Mouse (Mus musculus): ENCODE results near the gene Col1a1. TPM values are rescaled to one million over a fixed set of nuclear protein-coding genes. Genes with fewer than 3 reads are reported as not detected.

The Col1a1 gene
- polyA plus RNA-seq, 1 experiment from 2014 or later: 209 TPM

DNA sequence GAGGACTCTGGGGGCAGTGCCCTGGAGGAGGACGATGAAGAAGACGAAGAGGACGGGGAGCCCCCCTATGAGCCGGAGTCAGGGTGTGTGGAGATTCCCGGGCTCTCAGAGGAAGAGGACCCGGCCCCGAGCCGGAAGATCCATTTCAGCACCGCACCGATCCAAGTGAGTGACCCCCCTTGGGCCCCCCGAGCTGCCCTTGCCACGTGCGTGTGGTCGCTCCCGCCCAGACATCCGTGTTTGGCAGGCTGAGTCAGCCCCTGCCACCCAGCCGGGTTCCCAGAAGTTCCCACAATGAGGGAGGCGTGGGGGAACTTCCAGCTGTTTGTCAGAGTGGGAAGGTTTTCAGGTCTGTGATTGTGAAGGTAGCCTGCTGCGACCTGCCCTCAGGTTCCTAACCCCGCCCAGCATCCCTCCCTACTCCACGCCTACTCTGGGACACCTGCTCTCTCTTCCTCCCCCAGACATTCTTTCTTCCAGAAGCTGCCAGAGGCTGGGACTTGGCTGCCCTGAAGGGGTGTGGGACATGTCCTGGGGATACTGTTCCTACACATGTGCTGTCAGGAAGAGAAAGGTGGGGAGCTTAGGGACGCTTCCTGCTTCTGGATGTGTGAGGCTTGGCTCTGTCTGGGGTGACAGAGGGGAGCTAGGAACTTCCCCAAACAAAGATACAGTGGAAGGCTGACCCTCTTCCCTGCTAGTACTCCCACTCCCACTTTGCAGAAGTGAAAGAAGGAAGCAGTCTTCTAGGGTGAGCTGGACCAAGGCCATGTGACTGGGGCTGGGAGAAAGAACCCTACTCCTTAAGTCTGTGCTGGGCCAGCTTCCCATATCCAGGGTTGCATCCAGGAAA, 57.0 kb downstream of the Col1a1 start:
- Histone ChIP-seq H3K36me3 (peaks cover 27% of the 10 kb centered on the region), H3K27me3 (replicated peaks) (no peaks in the 10 kb centered on the region)
- 2% methylated on average over 22 of the region's 22 CpGs for WGBS

DNA sequence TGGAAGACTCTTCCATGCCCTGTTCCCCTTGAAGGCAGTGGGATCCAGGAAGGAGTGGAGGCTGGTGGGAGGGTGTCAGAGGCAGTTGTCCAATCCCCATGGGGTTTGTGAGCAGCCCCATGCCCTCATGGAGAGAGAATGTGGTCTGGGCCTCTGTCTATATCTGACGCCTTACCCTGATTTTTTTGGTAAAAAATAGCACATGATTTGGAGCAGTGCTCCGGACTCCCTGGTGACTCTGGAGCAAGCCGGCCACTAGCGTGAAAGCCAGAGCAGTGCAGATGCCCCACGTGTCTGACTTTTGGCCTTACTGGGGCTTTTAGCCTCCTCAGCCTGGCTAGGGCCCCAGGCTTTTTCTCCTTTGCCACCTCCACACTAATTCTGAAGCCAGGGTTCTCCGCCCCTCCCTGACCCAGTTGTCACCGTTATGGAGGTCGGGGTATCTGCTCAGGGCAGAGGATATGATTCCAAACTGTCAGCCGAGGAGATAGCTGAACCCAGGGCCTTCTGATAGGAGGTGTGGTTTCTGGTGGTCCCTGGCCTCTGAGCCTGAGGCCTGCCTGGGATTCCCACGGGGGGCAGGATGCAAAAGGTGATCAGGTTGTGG, 58.3 kb downstream of the Col1a1 start:
- Histone ChIP-seq H3K4me2 (replicated peaks) (peak overlapping the region; percentile 88), H3K4me1 (peaks cover 59% of the 10 kb centered on the region), H3K4me3 (peak overlapping the region; percentile 93), H3K9me3 (no peaks in the 10 kb centered on the region), H3K27ac (no peak overlapping the region), H3K36me3 (peaks cover 40% of the 10 kb centered on the region), H3K9ac (peak overlapping the region; percentile 97), H3K27me3 (replicated peaks) (no peaks in the 10 kb centered on the region)
- 59% methylated on average over 10 of the region's 10 CpGs for WGBS
- no peak for ATAC-seq (ENCODE audit: low FRiP score, low read depth)

More for the DNA sequence above, 57.0 kb downstream of the Col1a1 start:
- peaks cover 64% of the 10 kb centered on the region for H3K4me1 ChIP-seq
- no peaks in the 10 kb centered on the region for H3K9me3 ChIP-seq
- peak overlapping the region; percentile 93 for H3K4me3 ChIP-seq
- peak overlapping the region; percentile 88 for H3K4me2 ChIP-seq (replicated peaks)
- no peak for ATAC-seq (ENCODE audit: low FRiP score, low read depth)
- no peak overlapping the region for H3K27ac ChIP-seq
- H3K9ac ChIP-seq: peak overlapping the region; percentile 97

DNA sequence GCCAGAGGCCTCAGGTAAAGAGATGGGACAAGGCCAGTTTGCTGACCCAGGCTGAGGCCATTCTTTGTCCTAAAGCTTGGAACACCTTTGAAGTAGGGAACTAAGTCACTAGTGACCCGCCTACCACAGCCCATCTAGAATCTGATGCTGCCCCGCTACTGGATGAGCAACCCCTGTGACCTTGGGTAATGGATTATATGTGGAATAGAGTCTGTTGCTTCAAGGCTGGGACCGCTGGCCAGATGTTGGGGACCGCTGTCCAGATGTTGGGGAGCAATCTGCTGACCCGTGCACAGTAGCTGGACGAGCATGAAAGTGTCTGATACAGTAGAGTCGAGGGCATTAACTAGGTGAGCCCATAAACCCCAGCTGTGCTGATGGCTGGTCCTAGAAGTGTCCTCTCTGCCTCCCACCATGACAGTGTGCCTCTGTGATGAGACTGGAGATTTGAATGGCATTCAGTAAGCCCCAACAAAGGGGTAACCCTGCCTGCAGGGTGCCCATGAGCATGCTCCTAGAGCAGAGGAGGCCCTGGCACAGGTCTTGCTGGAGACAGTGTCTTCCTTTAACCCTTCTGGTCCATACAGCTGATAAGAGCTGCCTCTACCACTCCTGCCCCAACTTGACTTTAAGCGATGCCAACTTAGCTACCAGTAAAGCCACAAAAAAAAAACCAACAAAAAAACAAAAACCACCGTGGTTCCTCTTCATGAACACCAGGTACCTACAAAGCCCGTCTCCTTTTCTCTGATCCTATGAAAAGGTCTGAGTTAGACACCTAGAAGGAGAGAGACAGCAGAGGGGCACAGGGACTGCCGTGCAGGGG, 59.1 kb downstream of the Col1a1 start:
- Histone ChIP-seq H3K4me3 (peak overlapping the region; percentile 93), H3K9ac (peak overlapping the region; percentile 97), H3K27ac (no peak overlapping the region), H3K4me1 (peaks cover 60% of the 10 kb centered on the region), H3K27me3 (replicated peaks) (no peaks in the 10 kb centered on the region), H3K9me3 (no peaks in the 10 kb centered on the region), H3K36me3 (peaks cover 49% of the 10 kb centered on the region), H3K4me2 (replicated peaks) (peak overlapping the region; percentile 88)
- 87% methylated on average over 11 of the region's 11 CpGs for WGBS
- ATAC-seq (ENCODE audit: low FRiP score, low read depth): no peak

DNA sequence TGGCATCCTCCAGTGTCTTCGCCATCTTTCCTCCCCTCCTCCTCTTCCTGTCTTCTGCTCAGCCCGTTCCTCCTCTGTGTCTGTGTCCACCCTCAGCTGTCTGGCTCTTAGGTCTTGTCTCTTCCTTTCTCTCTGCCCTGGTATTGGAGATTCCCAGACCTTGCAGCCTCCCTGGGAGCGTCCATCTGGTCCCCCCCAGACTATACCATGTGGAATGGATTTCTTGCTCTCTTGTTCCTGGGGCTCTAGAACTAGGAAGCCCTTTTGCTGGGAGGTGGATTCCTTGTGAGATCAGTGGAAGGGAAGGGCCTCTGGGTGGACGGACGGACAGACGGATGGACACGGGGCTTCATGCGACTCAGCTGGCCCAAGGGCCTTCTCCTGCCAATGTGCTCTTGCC, 60.1 kb downstream of the Col1a1 start:
- peaks cover 65% of the 10 kb centered on the region for H3K4me1 ChIP-seq
- H3K27me3 ChIP-seq (replicated peaks): no peaks in the 10 kb centered on the region
- H3K4me3 ChIP-seq: 0 out of 2 replicates have a peak overlapping the region, but pooled peaks have one; percentile 10
- peak overlapping the region; percentile 88 for H3K4me2 ChIP-seq (replicated peaks)
- H3K9ac ChIP-seq: peak overlapping the region; percentile 97; the same call in 1 of the 2 replicates
- H3K36me3 ChIP-seq: peaks cover 54% of the 10 kb centered on the region
- 89% methylated on average over 8 of the region's 8 CpGs for WGBS
- no peak for ATAC-seq (ENCODE audit: low FRiP score, low read depth)
- H3K27ac ChIP-seq: no peak overlapping the region
- H3K9me3 ChIP-seq: no peaks in the 10 kb centered on the region

DNA sequence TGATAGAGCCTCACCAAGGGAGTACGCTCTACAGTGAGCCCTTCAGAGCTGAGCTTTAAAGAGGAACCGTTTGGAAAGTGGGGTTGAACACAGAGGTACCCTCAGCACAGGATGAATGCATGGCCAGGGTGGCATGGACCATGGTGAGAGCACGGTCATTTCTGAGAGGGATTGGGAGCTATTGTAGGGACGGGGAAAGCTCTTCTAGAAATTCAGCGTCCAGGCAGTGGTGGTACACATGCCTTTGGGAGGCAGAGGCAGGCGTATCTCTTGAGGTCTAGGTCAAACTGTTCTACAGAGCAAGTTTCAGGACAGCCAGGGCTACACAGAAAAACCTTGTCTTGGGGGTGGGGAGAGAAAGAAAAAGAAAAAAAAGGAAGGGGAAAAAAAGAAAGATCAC, 61.0 kb downstream of the Col1a1 start:
- Histone ChIP-seq H3K36me3 (peaks cover 61% of the 10 kb centered on the region), H3K27me3 (replicated peaks) (no peaks in the 10 kb centered on the region), H3K4me1 (peaks cover 73% of the 10 kb centered on the region), H3K9me3 (no peaks in the 10 kb centered on the region), H3K4me3 (no peak overlapping the region), H3K27ac (no peak overlapping the region), H3K9ac (no peak overlapping the region), H3K4me2 (replicated peaks) (0 out of 2 replicates have a peak overlapping the region, but pooled peaks have one; percentile 14)
- WGBS: 89% methylated on average over 6 of the region's 6 CpGs
- ATAC-seq (ENCODE audit: low FRiP score, low read depth): no peak

DNA sequence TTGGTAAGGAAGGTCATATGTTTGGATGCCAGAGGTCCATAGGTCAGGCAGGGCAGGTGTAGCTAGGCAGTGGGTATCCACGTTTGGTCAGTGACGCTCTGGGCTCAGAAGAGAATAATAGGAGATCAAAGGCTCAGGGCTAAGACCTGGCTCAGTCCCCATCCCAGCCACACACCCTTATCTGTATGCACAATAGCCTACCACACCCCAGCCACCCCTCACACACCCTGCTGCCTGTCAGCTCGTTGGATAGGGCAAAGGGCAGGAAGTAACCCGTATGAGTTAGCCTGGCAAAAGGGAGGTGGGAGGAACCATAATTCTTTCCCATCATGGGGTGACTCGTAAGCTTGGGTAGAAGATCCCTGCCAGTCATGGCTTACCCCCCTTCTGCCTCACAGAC, 61.6 kb downstream of the Col1a1 start:
- no peak overlapping the region for H3K4me2 ChIP-seq (replicated peaks)
- no peaks in the 10 kb centered on the region for H3K27me3 ChIP-seq (replicated peaks)
- ATAC-seq (ENCODE audit: low FRiP score, low read depth): no peak
- no peak overlapping the region for H3K9ac ChIP-seq
- no peak overlapping the region for H3K4me3 ChIP-seq
- H3K36me3 ChIP-seq: peaks cover 67% of the 10 kb centered on the region
- no peaks in the 10 kb centered on the region for H3K9me3 ChIP-seq
- peaks cover 68% of the 10 kb centered on the region for H3K4me1 ChIP-seq
- 74% methylated on average over 5 of the region's 5 CpGs for WGBS
- no peak overlapping the region for H3K27ac ChIP-seq

DNA sequence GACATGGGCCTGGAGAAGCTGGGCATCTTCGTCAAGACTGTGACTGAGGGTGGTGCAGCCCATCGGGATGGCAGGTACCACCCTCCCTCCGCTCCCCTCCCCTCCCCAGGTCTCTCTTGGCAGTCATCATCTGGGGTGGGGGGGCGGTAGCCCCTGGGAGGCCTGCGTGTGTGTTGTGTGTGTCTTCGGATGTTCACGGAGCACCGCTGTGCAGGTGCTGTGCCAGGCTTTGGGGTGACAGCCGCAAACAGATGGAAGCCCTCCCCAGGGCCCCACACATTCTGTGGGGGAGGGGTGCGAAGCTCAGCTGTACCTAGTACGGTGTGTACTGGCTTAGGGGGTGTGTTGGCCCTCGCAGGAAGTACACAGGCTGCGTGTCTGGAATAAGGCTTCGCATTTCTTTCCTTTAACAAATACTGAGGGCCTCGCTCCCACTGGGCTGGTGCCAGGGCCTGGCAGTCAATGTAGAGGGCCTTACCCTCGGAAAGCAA, 62.1 kb downstream of the Col1a1 start:
- H3K4me2 ChIP-seq (replicated peaks): no peak overlapping the region
- ATAC-seq (ENCODE audit: low FRiP score, low read depth): no peak
- H3K36me3 ChIP-seq: peaks cover 72% of the 10 kb centered on the region
- H3K9ac ChIP-seq: no peak overlapping the region
- no peaks in the 10 kb centered on the region for H3K27me3 ChIP-seq (replicated peaks)
- peaks cover 63% of the 10 kb centered on the region for H3K4me1 ChIP-seq
- no peak overlapping the region for H3K4me3 ChIP-seq
- no peak overlapping the region for H3K27ac ChIP-seq
- WGBS: 84% methylated on average over 16 of the region's 16 CpGs
- no peaks in the 10 kb centered on the region for H3K9me3 ChIP-seq

DNA sequence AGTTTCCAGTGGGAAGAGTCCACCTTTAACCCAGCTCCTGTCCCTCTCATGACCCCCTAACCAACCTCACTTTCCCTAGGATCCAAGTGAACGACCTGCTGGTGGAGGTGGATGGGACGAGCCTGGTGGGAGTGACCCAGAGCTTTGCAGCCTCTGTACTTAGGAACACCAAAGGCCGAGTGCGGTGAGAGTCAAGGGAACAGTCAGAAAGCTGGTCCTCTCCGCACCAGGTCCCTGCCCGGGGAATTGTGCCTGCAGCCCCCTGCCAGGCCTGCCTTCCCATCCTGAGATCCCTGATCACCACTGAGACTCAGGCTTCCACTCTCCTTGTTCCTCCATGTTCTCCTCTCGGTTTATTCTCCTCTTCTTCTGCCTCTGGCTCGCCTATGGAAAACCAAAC, 64.1 kb downstream of the Col1a1 start:
- 73% methylated on average over 8 of the region's 8 CpGs for WGBS
- Histone ChIP-seq H3K9ac (0 out of 2 replicates have a peak overlapping the region, but pooled peaks have one; percentile 29), H3K27me3 (replicated peaks) (no peaks in the 10 kb centered on the region), H3K36me3 (peaks cover 88% of the 10 kb centered on the region), H3K27ac (peak overlapping the region; percentile 46; the same call in 1 of the 2 replicates), H3K9me3 (no peaks in the 10 kb centered on the region), H3K4me1 (peaks cover 43% of the 10 kb centered on the region), H3K4me2 (replicated peaks) (peak overlapping the region; percentile 21), H3K4me3 (no peak overlapping the region; the same call in 1 of the 2 replicates)
- ATAC-seq (ENCODE audit: low FRiP score, low read depth): no peak

DNA sequence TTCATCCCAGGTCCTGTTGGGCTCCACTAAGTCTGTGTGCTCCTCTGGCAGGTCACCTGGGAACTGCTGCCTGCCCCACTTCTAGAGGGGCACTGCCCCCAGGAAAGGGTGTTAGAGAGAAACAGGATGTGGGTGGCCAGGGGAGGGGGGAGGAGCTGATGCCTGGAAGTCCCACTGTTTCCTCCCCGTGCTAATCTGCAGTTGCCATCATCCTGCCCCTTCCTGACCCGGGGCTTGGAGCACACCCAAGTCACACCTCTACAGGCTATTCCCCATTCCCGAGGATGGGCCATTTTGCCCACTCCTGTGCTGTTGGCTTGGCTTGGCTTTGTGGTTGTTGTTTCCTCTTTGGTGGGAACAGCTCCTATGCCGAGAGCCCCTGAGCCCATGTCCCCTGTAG, 64.5 kb downstream of the Col1a1 start:
- Histone ChIP-seq H3K4me2 (replicated peaks) (peak overlapping the region; percentile 21), H3K27ac (peak overlapping the region; percentile 46), H3K4me3 (no peak overlapping the region; the same call in 1 of the 2 replicates), H3K4me1 (peaks cover 38% of the 10 kb centered on the region), H3K9ac (0 out of 2 replicates have a peak overlapping the region, but pooled peaks have one; percentile 29), H3K36me3 (peaks cover 93% of the 10 kb centered on the region), H3K9me3 (no peaks in the 10 kb centered on the region), H3K27me3 (replicated peaks) (no peaks in the 10 kb centered on the region)
- 40% methylated on average over 4 of the region's 4 CpGs for WGBS
- peak; percentile 1; the same call in 1 of the 2 replicates for ATAC-seq (ENCODE audit: low FRiP score, low read depth)

DNA sequence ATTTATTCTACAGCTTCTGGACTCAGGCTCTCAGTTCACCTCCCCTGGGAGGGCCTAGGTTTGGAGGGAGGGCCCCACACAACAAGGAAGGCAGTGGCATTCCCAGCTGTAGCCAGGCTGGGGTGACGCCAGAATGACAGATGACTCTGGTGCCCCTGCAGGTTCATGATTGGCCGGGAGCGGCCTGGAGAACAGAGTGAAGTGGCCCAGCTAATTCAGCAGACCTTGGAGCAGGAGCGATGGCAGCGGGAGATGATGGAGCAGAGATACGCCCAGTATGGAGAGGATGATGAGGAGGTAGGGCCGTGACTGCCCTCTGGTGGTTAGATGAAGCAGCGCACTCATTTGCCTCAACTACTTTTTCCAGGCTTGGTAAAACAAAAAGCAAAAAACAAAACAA, 65.0 kb downstream of the Col1a1 start:
- Histone ChIP-seq H3K36me3 (peaks cover 94% of the 10 kb centered on the region), H3K27ac (peak overlapping the region; percentile 46), H3K4me3 (no peak overlapping the region), H3K9ac (0 out of 2 replicates have a peak overlapping the region, but pooled peaks have one; percentile 29), H3K9me3 (no peaks in the 10 kb centered on the region), H3K4me2 (replicated peaks) (peak overlapping the region; percentile 21), H3K27me3 (replicated peaks) (no peaks in the 10 kb centered on the region), H3K4me1 (peaks cover 38% of the 10 kb centered on the region)
- peak; percentile 68 for ATAC-seq (ENCODE audit: low FRiP score, low read depth)
- WGBS: under 1% methylated on average over 8 of the region's 8 CpGs

DNA sequence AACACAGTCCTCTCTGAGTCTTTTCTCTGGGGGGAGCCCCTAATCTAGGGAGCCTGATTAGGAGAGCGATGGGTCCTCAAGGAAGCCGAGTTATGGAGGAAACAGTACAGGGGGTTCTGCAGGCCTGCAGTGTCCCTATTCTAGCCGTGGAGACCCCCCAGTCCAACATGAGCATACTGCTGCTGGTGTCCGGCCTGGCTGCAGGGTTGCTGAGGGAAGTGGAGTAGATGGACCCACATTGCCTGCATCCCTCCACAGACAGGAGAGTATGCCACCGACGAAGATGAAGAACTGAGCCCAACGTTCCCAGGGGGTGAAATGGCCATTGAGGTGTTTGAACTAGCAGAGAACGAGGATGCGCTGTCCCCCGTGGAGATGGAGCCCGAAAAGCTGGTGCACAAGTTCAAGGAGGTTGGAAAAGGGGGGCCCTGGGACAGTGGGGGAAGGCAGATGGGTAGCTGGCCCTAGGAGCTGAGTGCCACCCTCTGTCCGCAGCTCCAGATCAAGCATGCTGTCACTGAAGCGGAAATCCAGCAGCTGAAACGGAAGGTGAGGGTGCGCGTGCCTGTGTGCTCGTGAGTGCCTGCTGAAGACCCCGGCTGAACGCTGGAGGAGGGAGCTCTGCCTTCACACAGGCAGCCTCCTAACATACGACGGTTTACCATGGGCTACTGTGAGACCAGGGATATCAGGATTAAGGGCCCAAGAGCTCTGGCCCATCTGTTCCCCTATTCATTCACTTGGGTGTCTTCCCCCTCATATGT, 65.7 kb downstream of the Col1a1 start:
- 89% methylated on average over 21 of the region's 21 CpGs for WGBS
- Histone ChIP-seq H3K4me1 (peaks cover 39% of the 10 kb centered on the region), H3K4me2 (replicated peaks) (no peak overlapping the region), H3K36me3 (peaks cover 87% of the 10 kb centered on the region), H3K27me3 (replicated peaks) (no peaks in the 10 kb centered on the region), H3K27ac (no peak overlapping the region), H3K4me3 (no peak overlapping the region), H3K9me3 (no peaks in the 10 kb centered on the region), H3K9ac (no peak overlapping the region)
- no peak for ATAC-seq (ENCODE audit: low FRiP score, low read depth)

All from neural tube, embryonic 12.5 days (tissue).